Mouse (Mus musculus) c-Kit-negative CD71-positive TER-119-positive erythroid progenitor cells, embryonic 14.5 days (primary cell): ENCODE measurements around the gene Prss33.
A peak's percentile ranks its signal among the peaks of the same experiment; 100 is the strongest.

Experiments
- DNase-seq: peaks from one replicate; pipeline ENCODE4 v3.0.0-alpha.2; 2013; ENCODE audit warnings: low read depth, low spot score

The Prss33 gene

GRCm38 (mm10) chr17:23786510-23786931 lies 49.3 kb downstream of the Prss33 start:
- no peak for DNase-seq

GRCm38 (mm10) chr17:23785561-23786471 lies 50.0 kb downstream of the Prss33 start, which contains the start of gene Flywch2:
TSS of gene Flywch2 (minus strand) at chr17:23786081.
- peak; percentile 61 for DNase-seq

- no peak for DNase-seq
Measured at GRCm38 (mm10) chr17:23783352-23783751, 52.5 kb downstream of the Prss33 start.
